Mouse (Mus musculus) stomach, postnatal 0 days (tissue): Measurements from ENCODE around the gene Hist1h4h.
"Not testable (repeated sequence)": the region's sequence is repeated elsewhere in the genome, so short reads cannot be mapped to it uniquely, and the experiment has no call there.

Source experiments
- CTCF ChIP-seq: IDR thresholded peaks from 2 replicates; pipeline ENCODE4 v1.5.1; 2016; ENCODE audit warnings: antibody characterized with exemption, low read depth, mild to moderate bottlenecking, moderate library complexity
- EP300 ChIP-seq: optimal IDR thresholded peaks from 2 replicates; pipeline ENCODE3; 2016; ENCODE audit warnings: antibody characterized with exemption

GRCm38 (mm10) chr13:23544787-23545120 is 13.9 kb downstream of the Hist1h4h start:
- not testable (repeated sequence) for TF ChIP-seq CTCF, EP300
